16 mouse cellular contexts compared by ENCODE assay signal in genomic region chr11:79104096-79104495, GRCm38 (mm10).
"Had no signal": no experiment of that assay in that cellular context is flagged by ENCODE, and none has a peak within 500 bp of the region (broad histone marks: within the 10 kb centered on the region; RNA-seq: fewer than 3 reads in every experiment).

No protein-coding gene starts in this region.

- H3K4me3 ChIP-seq: limb, embryonic 10.5 days; liver, embryonic 15.5 days; neural tube, embryonic 13.5 days had no signal

- H3K4me2 ChIP-seq: liver, embryonic 11.5 days; liver, embryonic 15.5 days; midbrain, embryonic 11.5 days; neural tube, embryonic 13.5 days had no signal

- DNase-seq: kidney, adult 8-10 months; kidney, postnatal 25 days; layer of hippocampus, adult 9-11 months; lung, postnatal 10 days; lung, postnatal 4 days; retina, postnatal 1 day; right cerebral cortex, postnatal 4 days; spleen, adult 18-20 months; thymus, adult 2 months; thymus, postnatal 25 days had no signal

- ATAC-seq: midbrain, embryonic 16.5 days had no signal

- H3K27me3 ChIP-seq: liver, embryonic 15.5 days; neural tube, embryonic 13.5 days had no signal

- H3K9me3 ChIP-seq: limb, embryonic 10.5 days; liver, embryonic 15.5 days; neural tube, embryonic 13.5 days had no signal

- H3K27ac ChIP-seq: limb, embryonic 10.5 days; liver, embryonic 15.5 days; neural tube, embryonic 13.5 days had no signal

- H3K36me3 ChIP-seq: limb, embryonic 10.5 days; liver, embryonic 15.5 days had no signal

- H3K9ac ChIP-seq: liver, embryonic 15.5 days; neural tube, embryonic 13.5 days had no signal
